ENCODE assay signal across 20 mouse cellular contexts in the genomic region with DNA sequence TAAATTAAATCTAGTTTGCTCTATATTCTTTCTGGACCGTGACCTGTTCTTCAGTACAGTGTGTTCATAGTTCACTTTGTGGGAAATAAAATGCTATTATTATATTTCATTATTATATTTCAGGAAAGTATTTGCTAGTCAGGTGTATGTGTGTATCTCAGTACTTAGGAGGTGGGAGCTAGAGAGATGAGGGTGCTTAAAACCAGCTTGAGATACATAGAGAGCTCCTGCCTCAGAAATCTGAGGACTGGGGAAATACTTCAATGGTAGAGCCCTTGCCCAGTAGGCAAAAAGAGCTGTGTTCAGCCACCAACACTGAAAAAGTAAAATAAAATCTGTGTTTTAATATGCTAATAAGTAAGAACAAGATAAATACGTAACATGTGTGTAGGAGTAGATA. TPM values are rescaled to one million over a fixed set of nuclear protein-coding genes. Genes with fewer than 3 reads are reported as not detected.
DNase-seq lines count a peak whose midpoint lies in the region; ATAC-seq and TF ChIP-seq lines count a peak whose summit lies in the region.
"Had no signal": no experiment of that assay in that cellular context is flagged by ENCODE, and none has a peak within 500 bp of the region (broad histone marks: within the 10 kb centered on the region; RNA-seq: fewer than 3 reads in every experiment).

No protein-coding gene starts in this region.

- TF ChIP-seq EP300 in heart, postnatal 0 days (IDR thresholded peaks at IDR 0.05; ENCODE audit: low read depth): no peak

- no peak overlapping the region for H3K4me2 ChIP-seq in heart, postnatal 0 days (ENCODE audit: low read depth, low read length)
- H3K4me2 ChIP-seq in lung, embryonic 16.5 days (ENCODE audit: low read depth, low read length): no peak overlapping the region
- H3K4me2 ChIP-seq: forebrain, embryonic 13.5 days; heart, embryonic 12.5 days; hindbrain, embryonic 13.5 days; intestine, embryonic 15.5 days had no signal

- H3K4me3 ChIP-seq in gastrocnemius, adult 2 months: no peak overlapping the region
- H3K4me3 ChIP-seq in heart, embryonic 10.5 days: no peak overlapping the region
- no peak overlapping the region for H3K4me3 ChIP-seq in heart, postnatal 0 days (ENCODE audit: low read depth, low read length)
- H3K4me3 ChIP-seq in lung, embryonic 16.5 days (ENCODE audit: low read length): no peak overlapping the region
- H3K4me3 ChIP-seq: forebrain, embryonic 10.5 days; forebrain, embryonic 13.5 days; heart, embryonic 12.5 days; hindbrain, embryonic 10.5 days; hindbrain, embryonic 13.5 days; intestine, embryonic 15.5 days had no signal

- no peak for ATAC-seq in heart, postnatal 0 days (ENCODE audit: insufficient read depth, low read depth)
- no peak for ATAC-seq in lung, embryonic 16.5 days (ENCODE audit: low read depth)
- ATAC-seq: activated CD4-positive, CD25-positive, alpha-beta regulatory T cell, adult 4 months; forebrain, embryonic 13.5 days; forebrain, embryonic 16.5 days; hindbrain, embryonic 16.5 days; intestine, embryonic 15.5 days had no signal

- H3K9ac ChIP-seq in heart, postnatal 0 days (replicated peaks; ENCODE audit: low read depth, low read length): no peak overlapping the region
- no peak overlapping the region for H3K9ac ChIP-seq in lung, embryonic 16.5 days (ENCODE audit: low read length)
- H3K9ac ChIP-seq: forebrain, embryonic 13.5 days; heart, embryonic 12.5 days; hindbrain, embryonic 13.5 days; intestine, embryonic 15.5 days had no signal

- peak overlapping the region; percentile 68 for H3K27ac ChIP-seq in gastrocnemius, adult 2 months
- peak overlapping the region; percentile 62; the same call in 1 of the 2 replicates for H3K27ac ChIP-seq in heart, embryonic 10.5 days
- peak overlapping the region; percentile 61 for H3K27ac ChIP-seq in heart, postnatal 0 days (ENCODE audit: low read depth)
- peak overlapping the region; percentile 86 for H3K27ac ChIP-seq in lung, embryonic 16.5 days (ENCODE audit: low read length)
- H3K27ac ChIP-seq: forebrain, embryonic 10.5 days; forebrain, embryonic 13.5 days; hindbrain, embryonic 10.5 days; hindbrain, embryonic 13.5 days; intestine, embryonic 15.5 days had no signal

- peaks cover 12% of the 10 kb centered on the region for H3K4me1 ChIP-seq in heart, embryonic 10.5 days
- H3K4me1 ChIP-seq in heart, postnatal 0 days (ENCODE audit: control insufficient read depth, insufficient read depth): peaks cover 13% of the 10 kb centered on the region; the same call in 1 of the 2 replicates
- H3K4me1 ChIP-seq in lung, embryonic 16.5 days (replicated peaks; ENCODE audit: control insufficient read depth, insufficient read depth, low read length): peaks cover 19% of the 10 kb centered on the region
- H3K4me1 ChIP-seq: forebrain, embryonic 10.5 days; forebrain, embryonic 13.5 days; hindbrain, embryonic 10.5 days; hindbrain, embryonic 13.5 days had no signal

- intact Hi-C loops in gastrocnemius, adult 2 months (cut with DNase I): no loop called here

- TF ChIP-seq CTCF in gastrocnemius, adult 2 months (IDR thresholded peaks at IDR 0.05): no peak
- TF ChIP-seq CTCF in heart, postnatal 0 days (IDR thresholded peaks at IDR 0.05; ENCODE audit: low read depth): no peak

- WGBS in heart, embryonic 10.5 days: 83% methylated on average over 2 of the region's 2 CpGs
- WGBS in heart, postnatal 0 days: 80% methylated on average over 2 of the region's 2 CpGs
- WGBS in lung, embryonic 16.5 days: 70% methylated on average over 2 of the region's 2 CpGs

- DNase-seq in gastrocnemius, adult 2 months: no peak
- no peak for DNase-seq in gastrocnemius, adult 18-20 months (ENCODE audit: low spot score)
- no peak for DNase-seq in heart, embryonic 10.5 days (ENCODE audit: low spot score)
- DNase-seq in heart, adult 8-10 months (ENCODE audit: low spot score): no peak
- no peak for DNase-seq in heart, postnatal 0 days (ENCODE audit: low spot score)
- DNase-seq in heart, adult 9 months (ENCODE audit: low spot score in 2 of 2): no peak
- DNase-seq in lung, postnatal 25 days (ENCODE audit: low spot score): no peak
- DNase-seq: adrenal gland, postnatal 25 days had no signal

- no peaks in the 10 kb centered on the region for H3K27me3 ChIP-seq in heart, embryonic 10.5 days (ENCODE audit: insufficient read depth, poor library complexity, severe bottlenecking)
- no peaks in the 10 kb centered on the region for H3K27me3 ChIP-seq in heart, postnatal 0 days (ENCODE audit: control insufficient read depth, insufficient read depth, low read length)
- H3K27me3 ChIP-seq in lung, embryonic 16.5 days (ENCODE audit: control insufficient read depth, insufficient read depth, low read depth, low read length): no peaks in the 10 kb centered on the region
- H3K27me3 ChIP-seq: forebrain, embryonic 13.5 days; heart, embryonic 12.5 days; hindbrain, embryonic 13.5 days; intestine, embryonic 15.5 days had no signal

- peaks cover 64% of the 10 kb centered on the region for H3K36me3 ChIP-seq in heart, embryonic 10.5 days
- peaks cover 60% of the 10 kb centered on the region for H3K36me3 ChIP-seq in heart, postnatal 0 days (replicated peaks; ENCODE audit: control insufficient read depth, insufficient read depth, low read length)
- H3K36me3 ChIP-seq in lung, embryonic 16.5 days (ENCODE audit: control insufficient read depth, insufficient read depth, low read length): peaks cover 32% of the 10 kb centered on the region
- H3K36me3 ChIP-seq: hindbrain, embryonic 13.5 days; intestine, embryonic 15.5 days had no signal

- H3K9me3 ChIP-seq in heart, embryonic 10.5 days: no peaks in the 10 kb centered on the region
- H3K9me3 ChIP-seq in heart, postnatal 0 days (replicated peaks; ENCODE audit: control insufficient read depth, low read length): no peaks in the 10 kb centered on the region
- H3K9me3 ChIP-seq in lung, embryonic 16.5 days (ENCODE audit: control insufficient read depth, low read length): no peaks in the 10 kb centered on the region
- H3K9me3 ChIP-seq: forebrain, embryonic 10.5 days; forebrain, embryonic 13.5 days; heart, embryonic 12.5 days; hindbrain, embryonic 10.5 days; hindbrain, embryonic 13.5 days; intestine, embryonic 15.5 days had no signal

RNA-seq across cellular contexts. Expression of a gene that starts 6.2 kb away (rescaled TPM):
- under 1 TPM; 0.50 to 0.51 TPM for total RNA-seq in gastrocnemius, adult 2 months (2021)
- total RNA-seq in gastrocnemius, adult 18-20 months (2021): under 1 TPM; 0.26 to 0.48 TPM
- polyA plus RNA-seq in heart, embryonic 10.5 days (2016; fragmentation: Nextera tagmentation; extraction: Ambion mirVana): 0.10 and 0.17 TPM in 2 replicates
- under 1 TPM; 0.20 to 0.72 (median 0.27) TPM for total RNA-seq in heart, adult 8-10 months (2022)
- 0.15 and 0.35 TPM in 2 replicates for total RNA-seq in heart, postnatal 0 days (2014; rRNA removed; ENCODE audit: low replicate concordance)
- polyA plus RNA-seq in heart, postnatal 0 days (2015; fragmentation: Nextera tagmentation; extraction: Ambion mirVana): 0.26 TPM in 2 replicates
- 0.05 and 0.19 TPM in 2 replicates for polyA plus RNA-seq in lung, embryonic 16.5 days (2015; fragmentation: Nextera tagmentation; extraction: Ambion mirVana)
- total RNA-seq: adrenal gland, postnatal 25 days had no signal
- polyA plus RNA-seq: activated CD4-positive, CD25-positive, alpha-beta regulatory T cell, adult 4 months; brain, embryonic 14.5 days; embryonic facial prominence, embryonic 11.5 days; forebrain, embryonic 13.5 days; forebrain, embryonic 16.5 days; hindbrain, embryonic 13.5 days; hindbrain, embryonic 16.5 days had no signal

RNA-seq across cellular contexts. Expression of a gene that starts 59.1 kb away (rescaled TPM):
- under 1 TPM in 1 of 2 experiments, not detected in 1; 0.11 TPM for total RNA-seq in gastrocnemius, adult 2 months (2021)
- total RNA-seq in gastrocnemius, adult 18-20 months (2021): under 1 TPM in 1 of 2 experiments, not detected in 1; 0.09 TPM
- polyA plus RNA-seq in heart, embryonic 10.5 days (2016; fragmentation: Nextera tagmentation; extraction: Ambion mirVana): 0.99 and 1.7 TPM in 2 replicates
- under 1 TPM; 0.11 to 0.22 (median 0.16) TPM for total RNA-seq in heart, adult 8-10 months (2022)
- 0.46 TPM in 2 replicates for total RNA-seq in heart, postnatal 0 days (2014; rRNA removed; ENCODE audit: low replicate concordance)
- 1.3 and 1.7 TPM in 2 replicates for polyA plus RNA-seq in heart, postnatal 0 days (2015; fragmentation: Nextera tagmentation; extraction: Ambion mirVana)
- 0.73 and 1.0 TPM in 2 replicates for polyA plus RNA-seq in lung, embryonic 16.5 days (2015; fragmentation: Nextera tagmentation; extraction: Ambion mirVana)
- polyA plus RNA-seq: activated CD4-positive, CD25-positive, alpha-beta regulatory T cell, adult 4 months had no signal
